Mouse (Mus musculus) layer of hippocampus, adult 9-11 months (tissue): ENCODE results near the gene Lsr.

ENCODE experiments used
- DNase-seq: peaks from one replicate; pipeline ENCODE4 v3.0.0; 2022

The Lsr gene

DNA sequence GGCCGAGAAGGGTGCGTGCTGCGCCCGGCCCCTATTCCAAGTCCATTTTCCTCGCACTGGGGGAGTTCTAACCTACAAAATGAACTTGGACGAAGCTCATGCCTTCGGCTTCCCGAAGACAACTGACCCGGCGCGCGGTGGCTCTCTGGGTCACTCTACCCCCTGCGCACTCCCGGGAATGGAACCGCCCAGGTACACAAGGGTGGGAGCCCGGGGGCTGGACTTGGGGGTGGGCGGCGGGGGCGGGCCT lies at the start of gene Lsr:
Lsr (minus strand) TSS at position 214 of the 250 bp plus-strand sequence.
- DNase-seq, result no peak

DNA sequence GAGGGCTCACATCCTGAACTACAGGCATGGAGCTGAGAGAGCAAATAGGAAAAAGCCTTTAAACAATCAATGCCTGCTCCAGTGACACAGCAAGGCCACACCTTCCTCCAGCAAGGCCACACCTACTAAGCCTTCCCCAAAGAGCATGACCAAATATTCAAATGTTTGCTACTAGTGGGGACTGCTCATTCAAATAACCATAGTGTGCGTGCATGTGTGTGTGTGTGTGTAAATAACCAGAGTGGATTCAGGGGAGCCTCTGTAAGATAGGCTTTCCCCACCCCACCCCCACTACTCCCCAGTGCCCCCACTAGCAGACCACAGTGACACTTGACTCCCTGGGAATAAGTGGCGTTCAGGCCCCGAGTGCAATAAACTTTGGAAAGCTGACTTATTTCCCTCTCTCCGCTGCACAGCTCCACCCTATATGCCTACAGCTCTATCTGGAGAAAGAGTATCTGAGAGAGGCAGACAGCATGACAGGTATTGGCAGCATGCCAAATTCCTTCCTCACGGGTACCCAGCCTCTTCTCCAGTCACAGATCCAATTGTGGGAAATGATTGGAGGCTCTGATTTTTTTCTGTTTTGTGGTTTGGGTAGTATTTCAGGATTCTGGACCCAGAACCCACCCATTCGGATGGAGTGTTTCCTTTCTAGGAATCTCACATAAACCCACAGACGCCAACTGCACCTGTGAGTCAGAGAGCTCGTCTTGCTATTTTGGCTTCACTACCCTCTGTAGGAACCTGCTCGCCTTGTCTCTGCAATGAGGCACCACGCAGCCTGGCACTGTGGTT lies 44.0 kb upstream of the Lsr start:
- peak; percentile 36 for DNase-seq

DNA sequence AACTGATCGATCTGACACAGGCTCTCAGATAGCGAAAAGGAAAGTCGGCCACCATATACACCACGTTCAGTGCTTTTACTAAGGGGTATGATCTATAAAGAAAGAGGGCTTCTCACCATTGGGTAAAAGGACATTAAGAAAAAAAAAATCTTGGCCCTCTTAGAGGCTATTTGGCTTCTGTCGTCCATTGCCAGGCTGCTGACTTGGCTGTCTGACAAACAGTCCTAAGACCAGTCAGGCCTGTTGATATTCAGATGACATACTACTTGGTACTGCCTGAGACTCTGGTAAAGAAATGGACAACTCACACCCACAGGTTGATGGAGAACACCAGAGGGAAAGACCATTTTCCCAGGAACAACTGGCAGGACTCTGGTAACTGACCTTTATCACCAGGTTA lies 39.7 kb upstream of the Lsr start:
- DNase-seq, result no peak

DNA sequence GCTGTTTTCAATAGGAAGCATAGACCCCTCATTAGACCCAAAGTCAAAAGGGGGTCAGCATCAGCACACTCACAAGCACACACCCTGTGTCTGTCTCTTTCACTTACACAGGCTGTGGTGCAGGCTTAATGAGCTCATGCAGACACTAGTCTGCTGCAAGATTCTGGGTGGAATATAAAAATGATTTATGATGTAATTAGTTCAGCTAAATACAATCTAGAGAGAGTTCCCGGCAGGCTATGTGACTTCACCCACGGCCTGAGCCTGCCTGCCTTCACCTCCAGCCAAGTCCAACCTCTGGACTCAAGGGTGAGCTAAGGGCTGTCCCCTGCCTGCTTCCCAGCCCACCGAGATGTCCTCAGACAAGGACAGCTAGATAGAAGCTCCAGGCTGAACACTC lies 35.6 kb upstream of the Lsr start:
- DNase-seq, result no peak

DNA sequence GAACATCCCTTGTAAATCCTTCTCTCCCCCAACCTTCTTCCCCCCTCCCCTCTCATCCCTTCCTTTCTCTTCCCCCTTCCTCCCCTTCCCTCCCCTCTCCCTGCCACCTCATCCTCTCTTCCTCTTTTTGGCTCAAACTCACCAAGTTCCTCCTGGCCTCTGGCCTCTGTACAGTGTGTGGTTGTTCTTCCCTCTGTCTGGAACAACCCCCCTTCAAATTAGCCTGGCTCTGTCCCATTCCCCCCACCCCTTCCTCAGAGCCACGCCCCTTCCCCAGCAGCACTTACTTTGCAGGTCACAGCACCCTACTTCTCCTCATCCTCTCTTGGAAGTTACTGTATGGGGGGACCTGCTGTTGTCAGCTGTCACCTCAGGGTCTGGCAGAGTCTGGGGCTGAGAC lies 34.9 kb upstream of the Lsr start:
- DNase-seq, result no peak

DNA sequence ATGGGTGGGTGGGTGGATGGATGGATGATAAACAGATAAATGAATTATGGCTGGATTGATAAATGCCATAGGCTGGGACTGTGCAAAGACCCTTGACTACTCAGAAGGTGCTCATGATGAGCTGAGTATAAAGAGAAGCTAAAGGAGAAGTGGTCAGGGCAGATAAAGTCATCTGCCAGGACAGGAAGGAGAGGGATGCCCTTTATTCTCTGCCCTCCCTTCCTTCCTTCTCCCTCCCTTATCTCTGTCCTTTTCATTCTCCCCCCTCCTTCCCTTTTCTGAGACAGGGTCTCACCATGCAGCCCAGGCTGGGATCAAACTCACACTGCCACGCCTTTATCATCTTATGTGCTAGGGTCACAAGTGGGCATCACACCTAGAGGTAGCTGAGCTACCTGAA lies 34.5 kb upstream of the Lsr start:
- DNase-seq, result no peak

DNA sequence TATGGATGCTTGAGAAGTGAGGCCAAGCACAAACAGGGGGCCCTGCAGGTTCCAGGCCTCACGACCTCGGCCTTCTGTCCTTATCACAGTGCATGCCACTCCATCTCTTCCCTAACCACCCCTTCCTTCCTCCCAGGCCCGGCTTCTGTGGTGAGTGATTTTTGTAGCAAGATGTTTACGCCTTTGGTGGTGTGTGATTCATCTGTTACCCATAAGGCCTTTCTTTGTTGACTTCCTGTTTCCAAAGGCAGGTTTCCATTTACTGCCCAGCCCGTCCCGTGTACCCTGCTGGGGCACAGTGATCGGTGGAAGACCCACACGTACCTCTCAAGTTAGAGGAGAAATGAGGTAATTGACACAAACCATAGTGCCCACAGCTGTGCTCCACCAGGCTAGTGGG lies 29.4 kb upstream of the Lsr start:
- DNase-seq, result no peak

DNA sequence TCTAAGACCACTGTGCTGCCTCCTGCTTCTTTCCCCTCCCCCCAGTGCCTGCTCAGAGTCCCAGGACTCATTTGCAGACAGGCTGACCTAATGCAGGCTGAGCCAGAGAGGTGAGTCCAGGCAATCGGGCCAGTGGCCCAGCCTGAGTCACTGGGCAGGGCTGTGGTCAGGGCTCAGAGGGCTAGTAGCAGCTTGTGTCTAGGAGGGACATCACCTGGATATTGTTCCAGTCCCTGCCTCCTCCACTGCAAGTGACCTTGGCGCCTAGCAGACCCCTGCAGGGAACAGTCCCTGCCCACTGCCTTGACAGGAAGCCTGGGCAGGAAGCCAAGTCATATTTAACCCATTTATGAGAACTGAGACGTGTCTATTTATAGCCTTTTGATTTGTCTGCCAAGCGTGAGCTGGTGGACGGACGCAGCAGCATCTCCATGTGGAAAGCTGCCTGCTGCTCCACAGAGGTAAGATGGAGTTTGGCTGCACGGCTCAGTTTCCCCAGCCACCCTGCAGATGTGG lies 27.3 kb upstream of the Lsr start:
- peak; percentile 25 for DNase-seq

DNA sequence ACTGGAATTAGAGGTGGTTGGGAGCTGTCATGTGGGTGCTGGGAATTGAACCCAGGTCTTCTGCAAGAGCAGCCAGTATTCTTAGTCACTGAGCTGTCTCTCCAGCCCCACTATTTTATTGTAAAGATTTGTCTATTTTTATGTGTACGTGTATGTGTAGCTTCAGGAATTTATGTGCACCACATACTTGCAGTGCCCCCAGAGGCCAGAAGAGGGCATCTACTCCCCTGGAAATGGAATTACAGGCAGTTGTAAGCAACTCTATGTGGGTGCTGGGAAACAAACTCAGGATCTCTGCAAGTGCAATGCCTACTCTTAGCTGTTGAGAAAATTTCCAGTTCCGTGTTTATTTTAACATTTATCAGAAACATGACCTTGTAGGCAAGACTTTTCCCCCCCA lies 23.2 kb upstream of the Lsr start:
- DNase-seq, result no peak

DNA sequence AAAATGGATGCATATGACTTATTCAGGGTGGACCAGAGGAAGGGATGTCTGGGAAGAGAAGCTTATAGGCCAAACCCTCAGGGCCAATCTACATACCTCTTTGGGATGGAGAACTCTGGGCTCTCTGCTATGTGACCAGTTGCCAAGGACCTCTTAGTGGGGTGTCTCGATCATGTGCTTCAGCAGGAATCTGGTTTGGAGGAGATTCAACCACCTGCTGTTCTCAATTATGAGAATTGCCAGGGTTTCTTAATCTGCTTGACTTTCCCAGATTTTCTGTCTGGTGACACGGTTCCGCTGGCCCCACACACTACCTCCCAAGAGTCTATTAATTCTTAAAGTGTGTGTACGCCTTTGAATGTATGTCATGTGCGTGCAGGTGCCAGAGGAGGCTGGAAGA lies 20.7 kb upstream of the Lsr start:
- no peak for DNase-seq

DNA sequence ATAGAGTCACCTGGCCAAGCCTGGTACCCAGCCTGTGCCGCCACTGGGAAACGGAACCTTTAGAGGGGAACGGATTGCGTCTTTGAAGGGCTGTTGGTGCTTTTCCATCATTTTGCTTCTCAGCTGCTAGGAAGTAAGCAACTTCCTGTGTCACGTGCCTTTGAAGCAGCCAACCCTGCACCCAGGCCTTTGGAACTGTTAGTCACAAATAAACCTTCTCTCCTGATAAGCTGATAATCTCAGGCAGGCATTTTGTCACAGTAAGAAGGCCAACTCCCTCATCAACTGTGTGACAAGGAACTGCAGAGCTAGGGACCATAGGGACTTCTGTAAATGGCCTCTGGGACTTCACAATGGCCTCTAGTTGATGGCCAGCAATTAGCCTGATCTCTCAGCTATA lies 18.9 kb upstream of the Lsr start:
- no peak for DNase-seq

DNA sequence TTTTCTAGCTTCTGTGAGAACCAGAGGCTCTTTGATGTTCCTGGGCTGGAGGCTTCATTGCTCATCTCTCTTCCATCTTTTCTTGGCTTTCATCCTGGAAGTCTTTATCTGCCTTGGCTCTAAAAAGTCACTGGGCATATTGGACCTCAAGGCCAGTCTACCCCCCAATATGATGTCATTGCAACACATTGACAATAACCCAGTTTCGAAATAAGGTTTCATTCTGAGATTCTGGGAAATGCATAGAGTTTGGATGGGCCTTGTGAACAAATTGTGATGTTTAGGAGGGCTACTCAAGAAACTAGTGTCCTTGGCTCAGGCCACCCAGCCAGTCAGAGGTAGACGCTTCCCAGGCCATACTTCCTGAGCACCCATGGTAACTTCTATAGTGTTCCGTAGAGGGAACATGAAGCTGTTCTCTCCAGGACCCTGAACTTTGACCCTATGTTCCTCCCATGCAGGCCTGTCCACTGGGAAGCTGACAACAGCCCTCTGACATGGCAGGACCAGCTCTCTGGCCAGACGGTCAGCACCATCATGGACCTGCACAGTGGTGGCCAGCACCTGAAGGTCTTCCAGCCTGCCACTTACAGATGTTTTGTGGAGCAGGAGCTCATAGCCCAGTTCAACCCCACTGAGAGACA lies 15.4 kb upstream of the Lsr start:
- DNase-seq, result no peak

DNA sequence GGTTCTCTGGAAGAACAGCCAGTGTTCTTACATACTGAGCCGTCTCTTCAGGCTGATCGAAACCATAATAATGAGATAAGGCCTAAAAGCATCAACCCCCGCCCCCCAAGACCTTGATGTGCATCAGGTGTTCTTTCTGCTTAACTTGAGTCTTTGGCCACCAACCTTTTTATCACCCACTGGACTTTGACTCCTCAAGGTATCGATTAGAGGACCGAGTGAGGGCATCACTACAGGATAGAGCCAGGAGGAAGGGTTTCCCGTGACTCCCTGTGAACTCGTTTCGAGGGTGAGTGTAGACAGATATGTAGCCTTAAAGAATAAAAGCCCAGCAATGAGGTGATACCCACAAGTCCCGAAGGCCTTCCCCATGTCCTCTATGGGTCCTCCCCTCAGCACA lies 12.1 kb upstream of the Lsr start:
- no peak for DNase-seq

DNA sequence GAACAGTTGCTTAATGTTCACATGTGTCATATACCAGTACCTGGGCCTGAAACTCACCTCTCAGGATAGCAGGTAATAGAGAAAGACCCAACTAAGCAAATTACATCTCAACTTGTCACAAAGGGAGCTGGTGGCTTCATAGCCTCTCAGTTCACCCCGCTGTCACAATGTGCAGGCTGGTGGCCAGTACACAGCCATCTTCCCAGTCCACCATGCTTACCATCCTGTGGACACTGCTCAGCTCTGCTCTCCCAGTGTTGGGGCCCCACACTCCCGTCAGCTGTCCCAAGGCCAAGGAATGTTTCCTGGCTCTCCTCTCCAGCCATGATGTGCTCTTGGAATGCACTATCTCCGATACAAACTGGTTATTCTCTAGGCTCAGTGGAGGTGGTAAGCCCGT lies 8.4 kb upstream of the Lsr start:
- no peak for DNase-seq

DNA sequence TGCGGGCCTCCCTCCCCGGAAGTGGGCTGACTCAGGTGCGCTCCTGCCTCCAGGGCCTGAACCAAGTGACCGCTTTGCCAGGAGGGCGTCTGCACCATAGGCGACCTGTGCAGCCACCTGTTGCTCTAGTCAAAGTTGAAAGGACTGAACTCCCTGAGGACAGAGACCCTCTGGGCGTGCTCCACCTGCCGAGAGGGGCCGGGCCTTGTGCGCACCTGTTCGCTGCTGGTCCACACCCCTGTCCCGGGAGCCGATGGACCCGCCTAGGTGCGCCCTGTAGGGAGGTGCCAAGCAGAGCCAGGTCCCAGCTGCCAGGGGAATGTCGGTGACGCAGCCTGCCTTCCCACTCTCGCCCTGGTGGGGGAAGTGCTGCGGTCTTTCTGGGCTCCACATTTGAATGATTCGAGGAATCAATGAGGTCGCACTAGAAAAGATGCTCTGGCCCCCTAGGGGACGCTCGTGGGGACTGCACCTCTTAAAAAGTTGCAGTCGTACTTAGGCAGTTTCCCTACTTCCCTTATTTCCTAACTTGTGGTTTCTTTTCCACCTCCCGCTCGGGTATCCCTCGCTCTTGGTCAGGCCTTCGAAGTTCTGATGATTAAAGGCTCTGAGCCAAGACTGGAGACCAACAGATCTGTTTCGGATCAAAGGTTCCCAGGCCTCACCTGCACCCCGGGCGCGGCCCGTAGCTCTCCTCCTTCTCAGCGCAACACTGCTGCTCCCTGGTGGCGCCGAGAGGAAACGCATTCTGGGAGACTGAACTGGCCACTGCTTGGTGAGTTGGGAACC lies 431 bp upstream of the Lsr start, which contains the start of gene Fam187b:
Fam187b (plus strand) TSS at position 290 of the 789 bp plus-strand sequence.
- peak; percentile 60 for DNase-seq

DNA sequence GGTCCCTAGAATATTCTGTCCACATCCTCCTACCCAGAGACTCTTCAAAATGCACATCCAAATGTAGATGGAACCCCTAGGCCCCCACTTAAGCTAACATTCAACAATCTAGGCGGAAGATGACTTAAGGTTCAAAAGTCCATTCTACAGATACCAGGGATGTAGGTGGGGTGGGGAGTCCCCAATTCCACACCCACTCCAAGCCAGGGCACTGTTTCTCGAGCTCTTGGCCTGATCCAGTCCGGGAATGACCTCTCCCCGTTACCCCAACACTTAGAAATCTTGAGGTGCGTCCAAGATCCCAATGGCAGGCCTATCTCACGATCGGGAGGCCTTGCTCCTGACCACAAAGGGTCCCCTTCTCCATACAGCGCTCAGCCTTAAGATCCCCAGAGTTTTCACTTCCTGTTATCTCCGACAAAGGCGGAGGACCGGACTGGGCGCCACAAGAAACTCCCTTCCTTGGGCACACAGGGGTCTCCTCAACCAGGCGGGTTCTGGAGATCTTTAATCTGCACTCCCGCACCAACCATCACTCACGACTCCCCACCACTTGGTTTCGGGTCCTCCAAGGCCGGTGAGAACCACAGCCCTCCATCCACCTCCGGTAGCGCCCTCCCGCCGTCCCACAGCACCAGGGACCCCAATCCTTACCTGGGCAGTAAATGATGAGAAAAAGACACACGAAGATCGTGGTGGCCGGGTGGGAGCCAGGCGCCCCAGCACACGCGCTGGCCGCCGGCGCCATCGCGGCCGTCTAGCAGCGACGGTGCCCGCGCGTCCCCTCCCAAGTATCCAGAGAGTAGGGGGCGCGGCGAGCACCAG lies 626 bp downstream of the Lsr start:
- DNase-seq, result no peak

DNA sequence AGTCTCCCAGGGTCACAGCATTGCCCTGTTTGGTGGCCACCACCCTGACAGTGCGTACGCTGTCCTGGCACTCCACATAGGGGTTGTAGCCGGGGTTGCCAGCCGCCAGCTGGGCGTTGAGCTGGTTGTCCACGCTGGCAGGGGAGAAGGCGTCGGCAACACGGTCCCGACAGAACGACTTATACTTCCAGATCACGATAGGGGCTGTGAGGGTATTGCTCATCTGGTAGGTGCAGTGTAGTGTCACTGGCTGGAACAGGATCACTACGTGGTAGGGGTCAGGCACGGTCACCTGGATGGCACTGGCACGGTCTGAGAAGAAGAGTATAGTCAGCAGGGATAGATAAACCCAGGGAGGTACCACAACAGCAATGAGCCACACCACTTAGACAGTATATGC lies 1.4 kb downstream of the Lsr start:
- DNase-seq, result no peak

DNA sequence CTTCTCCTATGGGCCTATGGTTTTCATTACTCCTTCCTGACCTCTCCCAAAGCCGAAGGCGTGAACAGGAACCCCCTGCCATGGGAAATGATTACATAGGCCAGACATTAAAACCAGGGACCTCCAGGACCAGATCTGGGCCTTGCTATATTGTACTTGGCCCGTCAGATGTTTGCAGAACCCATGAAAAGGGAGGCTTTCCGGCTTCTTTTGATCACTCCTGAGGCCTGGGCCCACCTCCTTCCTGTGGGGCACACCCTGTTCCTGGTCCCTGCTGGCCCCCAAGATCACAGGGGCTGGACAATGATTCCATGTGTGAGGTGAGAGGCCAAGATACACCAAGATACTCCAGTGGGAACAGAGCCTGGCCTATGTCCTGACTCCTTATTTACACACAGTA lies 4.1 kb downstream of the Lsr start:
- DNase-seq, result no peak

DNA sequence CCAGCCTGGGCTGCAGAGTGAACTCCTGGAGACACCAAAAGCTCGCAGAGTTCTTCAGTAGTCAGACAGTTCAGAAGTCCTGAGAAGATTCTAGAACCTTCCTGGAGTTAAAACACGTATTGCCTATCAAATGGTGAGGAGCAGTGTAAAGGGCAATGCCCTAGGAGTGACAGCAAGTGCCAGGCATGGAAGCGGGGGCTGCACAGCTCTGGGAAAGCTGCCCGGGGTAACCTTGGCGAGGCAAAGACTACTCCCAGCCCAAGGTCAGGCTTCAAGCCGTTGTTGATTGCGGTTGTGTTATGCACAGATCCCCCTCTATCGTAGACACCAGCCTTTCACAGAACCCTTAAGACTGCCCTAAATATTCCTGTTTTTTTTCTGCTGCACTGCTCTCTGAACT lies 4.7 kb downstream of the Lsr start:
- no peak for DNase-seq

DNA sequence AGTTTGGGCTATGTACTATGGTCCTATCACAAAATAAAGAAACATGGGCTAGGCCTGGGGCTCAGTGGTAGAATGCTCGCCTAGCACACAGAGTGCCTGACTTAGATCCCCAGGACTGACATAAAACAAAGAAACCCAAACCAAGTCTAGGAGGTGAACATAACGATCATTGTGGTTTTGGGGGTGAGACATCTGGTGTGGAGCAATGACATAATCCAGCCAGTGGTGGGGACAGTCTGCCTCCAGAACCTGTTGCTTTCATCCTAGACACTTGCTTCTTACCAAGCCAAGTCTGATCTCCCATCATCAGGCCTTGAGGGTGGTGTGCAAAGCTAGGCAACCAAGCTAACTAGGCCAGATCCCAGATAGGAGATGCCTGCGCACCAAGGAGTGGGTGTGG lies 6.6 kb downstream of the Lsr start:
- no peak for DNase-seq

DNA sequence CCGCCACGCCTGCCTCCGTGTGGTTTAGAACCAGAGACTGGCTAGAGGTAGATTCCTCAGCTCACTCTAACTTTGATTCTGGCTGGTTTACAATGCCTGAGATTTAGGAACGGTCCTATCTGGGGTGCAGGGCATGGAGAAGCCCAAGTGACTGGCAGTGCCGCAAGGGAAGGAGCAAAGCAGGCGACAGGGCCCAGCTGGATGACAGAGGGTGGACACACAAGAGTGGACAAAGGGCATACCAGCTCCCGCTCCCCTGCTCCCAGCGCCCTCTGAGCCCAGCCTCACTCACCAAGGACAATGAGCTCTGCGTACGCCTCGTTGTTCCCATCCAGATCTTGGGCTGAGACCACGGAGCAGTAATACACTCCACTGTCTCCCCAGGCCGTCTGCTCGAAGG lies 7.6 kb downstream of the Lsr start:
- no peak for DNase-seq

DNA sequence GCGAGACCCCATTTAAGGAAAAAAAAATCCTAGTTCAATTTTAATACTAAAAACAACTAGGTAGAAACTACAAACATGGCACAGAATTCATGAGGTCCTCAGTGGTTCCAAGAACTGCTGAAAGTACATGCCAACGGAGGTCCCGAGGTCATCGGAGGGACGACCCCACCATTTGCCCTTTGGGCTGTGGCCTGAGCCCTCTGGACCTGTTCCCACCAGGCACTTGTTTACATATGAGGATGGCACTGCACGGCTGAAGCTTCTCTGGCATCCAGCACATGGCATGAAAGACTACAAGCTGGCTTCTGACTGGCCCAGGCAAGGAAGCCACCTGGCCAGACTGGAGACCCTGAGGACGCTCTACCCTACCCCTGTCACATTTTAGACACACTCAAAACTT lies 8.9 kb downstream of the Lsr start:
- no peak for DNase-seq

DNA sequence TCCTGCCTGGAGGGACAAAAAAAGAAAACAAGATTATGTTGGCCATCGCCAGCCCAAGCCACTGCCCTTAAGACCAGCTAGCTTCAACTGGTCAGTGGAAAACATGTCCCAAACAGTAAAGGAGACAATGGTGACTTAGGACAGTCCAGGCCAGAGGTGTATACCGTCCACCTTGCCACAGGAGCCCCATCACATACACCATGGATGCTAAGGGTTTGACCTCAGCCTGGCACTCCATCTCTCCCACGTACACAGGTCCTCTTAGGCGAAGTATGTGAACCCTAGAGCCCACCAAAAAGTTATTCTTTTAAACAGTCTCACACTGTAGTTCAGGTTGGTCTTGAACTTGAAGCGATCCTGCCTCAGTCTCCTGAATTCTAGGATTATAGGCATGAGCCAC lies 10.4 kb downstream of the Lsr start:
- DNase-seq, result no peak
